Mouse (Mus musculus) 3134 (cell line): ENCODE data around the gene Sema5a.

Experiments used
- DNase-seq: peaks from one replicate; pipeline ENCODE4 v3.0.0-alpha.2; 2011; ENCODE audit warnings: low spot score; ENCODE audit not compliant: insufficient read length; ENCODE audit errors: extremely low read depth

Gene Sema5a

DNA sequence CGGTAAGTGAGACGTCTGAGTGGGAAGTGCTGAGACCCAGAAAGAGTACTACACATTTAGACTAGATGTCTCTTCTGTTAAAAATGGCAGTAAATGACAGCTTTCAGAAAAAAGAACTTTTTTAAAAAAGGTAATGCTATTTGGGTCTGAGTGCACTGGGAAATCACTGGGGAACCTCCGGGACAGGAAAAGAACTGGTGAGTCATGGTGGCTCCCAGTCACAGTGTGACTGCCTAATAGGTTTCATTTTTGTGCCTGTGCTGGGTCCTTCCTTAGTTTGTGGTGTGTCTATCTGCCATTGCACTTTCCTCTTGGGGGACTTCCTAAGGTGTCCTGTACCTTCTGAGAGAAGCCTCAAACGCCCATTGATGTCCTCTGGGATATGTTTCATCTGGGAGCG is 102.7 kb downstream of the Sema5a start:
- DNase-seq: peak; percentile 35

DNA sequence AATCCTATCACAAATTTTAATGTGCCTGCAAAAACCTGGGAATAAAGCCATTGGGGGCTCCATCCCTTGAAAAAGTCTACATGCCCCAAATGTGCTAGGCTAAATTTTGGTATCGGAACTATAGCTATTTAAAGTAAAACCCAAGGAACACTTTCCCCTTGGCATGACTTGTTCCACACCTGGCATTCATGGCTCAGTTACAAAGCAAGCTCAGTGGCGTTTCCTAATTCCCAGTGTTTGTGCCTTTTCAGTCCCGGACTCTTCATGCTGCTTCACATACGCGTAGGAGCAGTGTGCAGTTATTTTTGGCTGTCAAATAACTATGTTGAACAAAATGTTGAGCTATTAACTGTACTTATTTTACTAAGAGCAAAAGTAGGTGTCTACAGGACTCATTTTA is 104.7 kb downstream of the Sema5a start:
- DNase-seq: no peak

DNA sequence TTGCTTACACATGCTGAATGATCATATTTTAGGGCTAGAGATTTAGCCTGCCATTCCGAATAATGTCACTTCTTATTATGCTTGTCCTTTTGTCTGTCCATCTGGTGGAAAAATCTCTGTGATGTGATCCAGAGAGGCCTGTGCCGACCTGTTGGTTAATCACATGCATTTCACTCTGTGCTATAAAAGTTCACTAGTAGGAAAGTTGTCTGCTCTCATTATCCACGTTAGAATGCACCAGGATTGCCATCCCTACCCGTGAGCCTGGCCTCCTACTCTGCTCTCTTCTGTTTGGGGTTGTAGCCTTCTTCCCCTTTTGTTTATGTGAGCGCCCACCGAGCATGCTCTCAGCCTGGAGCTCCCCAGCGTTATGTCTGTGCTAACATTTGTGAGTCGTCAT is 108.4 kb downstream of the Sema5a start:
- DNase-seq: no peak

DNA sequence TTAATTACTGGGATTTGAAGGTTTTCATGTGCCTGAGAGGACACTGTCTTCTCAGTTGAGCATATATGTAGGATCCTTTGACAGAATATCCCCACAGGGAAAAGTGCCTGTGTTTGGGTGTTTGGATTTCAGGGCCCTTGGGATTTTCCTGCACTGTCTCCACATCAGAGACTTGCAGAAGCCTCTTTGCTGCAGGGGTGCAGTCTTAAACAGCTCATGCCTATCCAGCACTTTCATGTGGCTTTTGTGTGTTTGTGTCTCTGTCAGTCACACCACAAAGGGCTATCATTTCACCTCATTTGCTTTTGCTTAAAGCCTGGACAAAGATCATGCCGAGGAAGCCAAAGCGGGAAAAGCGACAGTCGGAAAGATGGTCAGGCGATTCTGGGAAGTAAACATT is 108.9 kb downstream of the Sema5a start:
- DNase-seq: no peak

DNA sequence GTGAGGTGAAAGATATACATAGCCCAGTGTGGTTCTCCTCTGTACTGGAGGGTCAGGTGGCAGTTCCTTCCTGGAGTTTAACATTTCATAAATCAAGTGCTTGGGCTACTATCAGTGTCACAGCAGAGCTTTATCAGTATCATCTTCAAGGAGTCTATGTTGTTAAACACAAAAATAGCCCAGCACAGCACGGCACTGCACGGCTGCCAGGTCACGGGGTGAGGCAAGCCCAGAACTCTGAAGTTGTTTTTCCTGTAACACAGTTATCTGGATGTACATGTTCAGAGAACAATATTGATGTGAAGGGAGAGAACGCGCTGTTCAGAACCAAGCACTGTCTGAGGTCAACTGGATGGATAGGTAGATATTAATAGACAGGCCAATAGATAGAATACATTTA is 112.2 kb downstream of the Sema5a start:
- DNase-seq: no peak

DNA sequence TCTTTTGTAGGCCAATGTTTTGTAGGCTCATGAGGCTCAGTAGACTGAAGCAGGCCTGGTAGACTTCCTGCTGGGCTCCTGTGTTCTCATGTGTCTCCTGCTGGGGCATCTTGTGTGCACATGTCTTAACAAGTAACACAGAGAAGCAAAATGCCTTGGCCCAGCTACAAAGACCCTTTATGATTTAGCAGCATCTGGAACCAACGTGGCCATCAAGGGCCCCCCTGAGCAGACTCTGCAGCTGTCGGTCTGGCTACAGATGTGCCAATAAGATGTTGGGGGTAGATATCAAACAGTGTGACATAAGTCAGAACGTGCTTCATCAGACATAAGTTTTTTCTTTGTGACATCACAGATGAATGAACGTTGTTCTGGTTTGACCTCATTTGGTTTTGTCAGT is 123.2 kb downstream of the Sema5a start:
- no peak for DNase-seq

DNA sequence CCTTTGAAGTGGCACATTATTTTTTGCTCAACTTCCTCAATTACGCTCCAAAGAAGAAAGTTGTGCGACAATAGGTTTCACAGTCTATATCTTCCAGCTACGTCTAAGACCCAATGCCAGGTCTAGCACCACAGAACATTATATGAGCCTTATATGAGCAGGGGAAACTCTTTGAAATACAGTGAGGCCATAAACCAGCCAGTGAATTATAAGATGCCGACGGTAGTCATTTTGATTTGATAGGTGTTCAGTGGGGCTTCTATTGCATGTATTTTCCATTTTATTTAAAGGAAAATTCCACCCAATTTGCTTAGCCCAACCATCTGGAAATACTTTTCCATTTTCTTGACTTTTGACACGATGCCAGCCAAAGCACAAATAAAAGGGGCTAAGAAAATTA is 126.3 kb downstream of the Sema5a start:
- no peak for DNase-seq

DNA sequence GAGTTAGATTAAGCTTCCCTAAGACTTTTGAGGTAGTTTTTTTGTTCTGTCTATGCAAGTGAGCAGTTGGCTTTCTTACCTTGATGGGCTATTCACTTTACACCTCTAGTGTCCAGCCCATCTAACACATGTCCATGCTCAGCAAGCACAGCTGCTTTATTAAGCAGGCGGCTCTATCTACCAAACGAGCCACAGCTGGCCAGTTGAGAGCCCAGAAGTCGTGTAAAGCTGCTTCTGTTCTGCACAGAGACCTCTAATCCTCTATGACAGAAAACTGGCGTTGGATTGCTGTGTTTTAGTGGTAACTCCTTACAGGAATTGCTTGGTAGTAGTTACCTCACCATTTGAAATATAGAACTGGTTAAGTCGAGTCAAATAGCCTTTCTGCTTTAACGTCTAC is 126.8 kb downstream of the Sema5a start:
- DNase-seq: no peak

DNA sequence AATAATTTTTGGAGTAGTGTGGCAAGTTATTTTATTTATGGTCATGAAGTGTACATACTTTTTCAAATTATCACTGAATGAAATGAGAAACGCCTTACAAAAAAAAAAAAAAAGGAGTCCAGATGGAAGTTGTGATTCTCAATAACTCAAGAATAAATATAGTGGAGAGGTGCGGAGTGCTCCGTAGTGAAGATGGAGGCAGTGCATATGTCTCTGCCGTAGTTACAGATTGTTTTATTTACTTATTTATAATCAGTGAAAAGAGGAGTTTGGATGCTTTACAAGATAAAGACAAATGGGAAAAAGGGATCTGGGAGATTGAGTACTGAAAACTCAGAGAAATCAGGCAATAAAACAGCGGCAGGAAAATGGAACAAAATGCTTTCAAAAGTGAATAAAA is 131.7 kb downstream of the Sema5a start:
- no peak for DNase-seq

GRCm38 (mm10) chr15:32377781-32378180 is 133.2 kb downstream of the Sema5a start:
- no peak for DNase-seq

GRCm38 (mm10) chr15:32380311-32380710 is 135.7 kb downstream of the Sema5a start:
- no peak for DNase-seq

DNA sequence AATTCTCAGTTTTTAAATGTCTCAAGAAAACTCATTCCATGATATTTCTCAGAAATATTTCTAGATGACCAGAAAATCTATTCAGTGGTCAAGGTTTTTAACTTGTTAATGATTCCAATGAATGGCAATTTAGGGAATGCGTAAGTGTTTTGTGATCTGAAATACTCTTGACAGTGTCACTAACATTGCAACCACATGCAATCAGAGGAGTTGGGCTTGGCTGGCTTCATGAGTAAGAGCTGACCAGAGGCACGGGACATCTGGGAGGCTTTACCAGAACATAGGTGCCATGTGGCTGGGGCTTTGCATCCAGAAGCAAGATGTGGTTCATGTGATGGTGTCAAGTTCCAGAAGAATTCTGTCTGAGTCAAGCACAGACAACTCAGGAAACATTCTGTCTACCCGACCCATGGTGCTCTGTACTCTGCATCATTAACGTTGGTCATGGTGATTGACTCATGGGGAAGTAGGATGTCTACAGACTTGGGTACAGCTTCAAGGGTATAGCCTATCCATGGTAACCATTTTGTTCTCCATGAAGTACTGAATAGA is 138.4 kb downstream of the Sema5a start:
- no peak for DNase-seq

DNA sequence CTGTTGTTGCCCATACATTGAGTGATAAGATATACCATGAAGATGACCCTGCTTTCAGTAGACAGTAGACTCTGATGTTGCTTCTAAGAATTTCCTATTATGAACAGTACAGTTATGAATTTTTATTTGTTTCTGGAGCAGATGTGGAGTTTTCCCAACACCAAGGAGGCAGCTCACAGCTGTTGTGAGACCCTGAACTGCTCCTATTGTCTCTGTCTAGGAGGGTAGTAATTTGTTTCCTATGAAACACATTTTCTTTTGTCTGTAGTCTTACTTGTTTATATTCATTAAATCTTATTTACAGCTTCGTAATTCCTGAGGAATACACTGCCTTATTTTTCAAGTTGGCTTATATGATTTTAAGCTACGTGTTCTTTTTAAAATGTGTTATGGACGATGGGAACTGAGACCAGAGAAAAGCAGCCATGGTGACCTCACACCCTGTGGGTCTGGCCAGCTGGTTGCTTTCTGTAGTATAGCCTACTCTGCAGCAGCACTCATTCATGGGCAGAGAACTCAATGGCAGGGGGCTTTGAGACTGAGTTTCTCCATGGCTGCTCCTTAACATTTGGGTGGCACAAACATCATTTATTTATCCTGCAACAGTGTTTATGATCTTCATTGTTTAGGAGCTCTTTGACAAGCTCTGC is 151.8 kb downstream of the Sema5a start:
- no peak for DNase-seq

- DNase-seq: no peak
These were observed 152.5 kb downstream of the Sema5a start for GRCm38 (mm10) chr15:32397064-32397463.

DNA sequence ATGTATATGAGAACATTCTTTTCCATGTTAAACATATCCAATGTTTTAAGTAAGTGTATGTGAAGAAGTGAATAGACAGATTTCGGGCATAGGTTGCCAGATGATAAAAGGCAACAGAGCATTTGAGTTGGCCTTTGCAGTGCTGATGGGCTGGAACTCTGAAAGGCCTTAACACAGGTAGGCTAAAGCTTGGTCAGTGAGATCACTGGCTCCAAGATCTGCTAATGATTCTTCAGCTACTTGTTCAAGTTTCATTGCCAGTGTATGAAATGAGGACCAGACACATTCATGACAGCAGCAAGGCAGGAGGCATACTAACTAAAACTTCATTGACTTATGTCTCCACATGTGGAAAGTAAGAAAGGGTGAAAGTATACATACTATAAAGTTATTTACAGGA is 154.1 kb downstream of the Sema5a start:
- no peak for DNase-seq

DNA sequence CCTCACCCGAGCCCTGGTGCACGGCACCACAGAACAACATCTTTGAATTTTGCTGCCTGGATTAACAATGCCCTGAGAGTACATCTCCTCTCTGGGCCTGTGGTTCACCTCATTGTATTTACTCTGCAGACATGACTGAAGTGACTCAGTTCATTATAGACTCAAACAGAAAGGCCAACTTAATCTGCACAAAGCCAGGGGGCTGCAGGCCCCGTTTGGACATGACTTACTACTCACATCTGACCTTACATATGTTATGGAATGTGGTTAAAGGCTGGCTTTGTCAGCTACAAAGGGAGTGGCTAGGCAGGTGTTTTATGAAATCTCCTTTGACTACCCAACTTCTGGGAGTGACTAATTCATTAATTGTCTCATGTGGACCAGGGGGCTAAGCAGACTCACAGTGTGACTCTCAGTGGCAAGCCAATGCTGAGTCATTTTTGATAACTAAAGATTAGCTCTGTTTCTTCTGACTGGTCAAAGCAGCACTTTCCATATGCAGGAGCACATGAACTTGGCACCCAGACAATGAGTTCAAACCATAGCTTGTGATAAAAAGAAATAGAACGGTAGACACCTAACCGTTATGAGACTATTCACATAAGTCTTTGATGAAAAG is 157.4 kb downstream of the Sema5a start:
- DNase-seq: no peak

DNA sequence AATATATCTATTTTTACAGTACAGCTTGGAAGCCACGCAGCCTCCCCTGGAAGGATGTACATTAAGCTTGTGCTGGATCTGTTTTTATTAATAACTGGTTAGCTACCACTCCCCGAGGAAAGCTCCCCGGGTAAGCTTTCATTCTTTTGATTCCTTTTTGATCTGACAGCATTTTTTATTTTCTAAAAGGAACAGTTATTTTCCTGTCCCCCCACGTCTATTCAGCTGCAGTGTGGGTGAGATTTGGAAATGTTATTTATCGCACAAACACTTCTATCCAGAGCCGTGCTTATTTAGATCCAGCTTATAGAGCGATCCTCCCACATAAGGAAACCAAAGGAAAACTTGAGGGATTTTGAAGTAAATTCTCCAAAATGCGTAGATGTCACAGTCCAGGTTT is 158.7 kb downstream of the Sema5a start:
- no peak for DNase-seq

- no peak for DNase-seq
These were observed 161.8 kb downstream of the Sema5a start for GRCm38 (mm10) chr15:32406436-32406835.

DNA sequence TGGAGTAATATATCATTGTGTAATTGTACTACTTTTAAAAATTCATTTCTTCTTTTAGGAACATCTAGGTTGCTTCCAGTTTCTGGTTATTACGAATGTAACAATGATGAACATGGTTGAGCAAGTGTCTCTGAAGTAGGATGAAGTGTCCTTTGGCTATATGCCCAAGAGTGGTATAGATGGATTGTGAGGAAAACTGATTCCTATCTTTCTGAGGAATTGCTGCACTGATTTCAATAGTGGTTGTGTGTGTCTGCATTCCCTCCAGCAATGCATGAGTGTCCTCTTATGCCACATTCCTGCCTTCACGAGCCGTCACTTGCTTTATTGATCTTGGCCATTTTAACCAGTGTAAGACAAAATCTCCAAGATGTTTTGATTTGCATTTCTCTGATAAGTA is 163.2 kb downstream of the Sema5a start:
- no peak for DNase-seq

GRCm38 (mm10) chr15:32416291-32416690 is 171.7 kb downstream of the Sema5a start:
- no peak for DNase-seq

DNA sequence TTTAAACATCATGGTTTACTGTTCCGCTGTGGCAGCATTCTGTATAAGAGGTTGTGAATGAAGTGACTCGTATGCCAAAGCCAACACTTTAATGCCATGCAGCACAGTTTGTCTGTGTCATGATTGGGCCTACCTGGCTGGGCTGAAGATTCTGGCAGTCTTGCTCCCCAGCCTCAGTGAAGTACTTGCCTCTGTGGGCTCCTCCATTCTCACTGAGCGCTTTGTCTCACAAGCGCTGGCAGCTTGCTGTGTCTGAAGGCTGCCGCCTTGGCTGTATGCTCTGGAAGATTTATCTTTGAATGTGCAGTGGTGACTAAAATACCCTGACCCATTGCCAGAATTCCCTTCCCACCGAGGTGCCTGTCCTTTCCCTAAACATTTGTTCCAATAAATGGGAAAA is 178.0 kb downstream of the Sema5a start:
- DNase-seq: no peak

DNA sequence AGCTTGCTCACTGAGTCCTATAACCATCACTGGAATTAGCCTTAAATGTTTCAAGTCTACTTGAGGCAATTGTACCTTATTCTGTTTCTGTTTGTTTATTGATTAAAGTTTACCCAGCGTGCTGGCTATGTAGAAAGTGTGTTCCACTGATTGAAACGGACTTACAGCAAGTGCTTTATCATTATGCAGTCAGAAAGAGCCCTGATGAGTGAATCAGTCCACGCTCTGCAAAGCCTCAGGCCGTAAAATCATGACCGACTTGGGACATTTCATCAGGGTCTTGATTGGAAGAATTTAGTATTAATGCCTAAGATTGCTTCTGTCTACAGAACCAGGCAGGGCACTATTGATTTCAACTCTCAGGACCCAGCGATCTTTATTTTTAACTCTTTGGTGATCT is 178.5 kb downstream of the Sema5a start:
- DNase-seq: no peak
